Mouse (Mus musculus): ENCODE measurements around the gene Celsr1. TPM values are rescaled to one million over a fixed set of nuclear protein-coding genes. Genes with fewer than 3 reads are reported as not detected.

Gene Celsr1
- polyA plus RNA-seq, 1 experiment from 2014 or later, result 4.2 TPM

Other genes starting within 250 kb of the Celsr1 start
- gene Cdpf1, start 222.1 kb downstream of the Celsr1 start, polyA plus RNA-seq (2015; fragmentation: Nextera tagmentation; extraction: Ambion mirVana), result 32.8 and 35.1 TPM in 2 replicates
- 0.29 and 0.31 TPM in 2 replicates for gene Pkdrej, start 212.0 kb downstream of the Celsr1 start, polyA plus RNA-seq (2015; fragmentation: Nextera tagmentation; extraction: Ambion mirVana)
- 6.8 and 8.8 TPM in 2 replicates for gene Ttc38, start 201.5 kb downstream of the Celsr1 start, polyA plus RNA-seq (2015; fragmentation: Nextera tagmentation; extraction: Ambion mirVana)
- 19.9 and 22.4 TPM in 2 replicates for gene Gtse1, start 174.0 kb downstream of the Celsr1 start, polyA plus RNA-seq (2015; fragmentation: Nextera tagmentation; extraction: Ambion mirVana)
- 45.6 and 51.4 TPM in 2 replicates for gene Trmu, start 154.5 kb downstream of the Celsr1 start, polyA plus RNA-seq (2015; fragmentation: Nextera tagmentation; extraction: Ambion mirVana)
- gene Gramd4, start 23.9 kb upstream of the Celsr1 start, polyA plus RNA-seq (2015; fragmentation: Nextera tagmentation; extraction: Ambion mirVana), result 17.8 and 18.9 TPM in 2 replicates
- 16.8 and 17.4 TPM in 2 replicates for gene Cerk, start 152.4 kb upstream of the Celsr1 start, polyA plus RNA-seq (2015; fragmentation: Nextera tagmentation; extraction: Ambion mirVana)
- gene Tbc1d22a, start 180.7 kb upstream of the Celsr1 start, polyA plus RNA-seq (2015; fragmentation: Nextera tagmentation; extraction: Ambion mirVana), result 12.4 and 12.8 TPM in 2 replicates